Mouse (Mus musculus) kidney, adult 2 months (tissue): ENCODE measurements around the gene Slc2a10. TPM values are rescaled to one million over a fixed set of nuclear protein-coding genes. Genes with fewer than 3 reads are reported as not detected.
"Not testable (repeated sequence)": the region's sequence is repeated elsewhere in the genome, so short reads cannot be mapped to it uniquely, and the experiment has no call there.

Experiments
- DNase-seq: peaks from one replicate; pipeline ENCODE4 v3.0.0; 2021
- H3K27ac ChIP-seq: fragments of 200-500 bp; 2 replicates; pipeline ENCODE4 v1.5.1; 2012; ENCODE audit warnings: low read depth, low read length, control low read depth, inconsistent platforms; ENCODE audit not compliant: insufficient read depth
- H3K27me3 ChIP-seq: fragments of 200-500 bp; replicated peaks from 2 replicates; pipeline ENCODE4 v1.6.1; 2012; ENCODE audit warnings: mild to moderate bottlenecking, moderate library complexity, low read length, inconsistent platforms; ENCODE audit not compliant: control insufficient read depth, insufficient read depth
- H3K36me3 ChIP-seq: fragments of 200-500 bp; 2 replicates; pipeline ENCODE4 v1.6.1; 2012; ENCODE audit warnings: mild to moderate bottlenecking, moderate library complexity, low read length, inconsistent platforms; ENCODE audit not compliant: control insufficient read depth, insufficient read depth
- H3K4me1 ChIP-seq: fragments of 200-500 bp; 2 replicates; pipeline ENCODE4 v1.6.1; 2011; ENCODE audit warnings: low read length; ENCODE audit not compliant: control insufficient read depth, insufficient read depth
- H3K4me3 ChIP-seq: fragments of 200-500 bp; 2 replicates; pipeline ENCODE4 v1.5.1; 2011; ENCODE audit warnings: mild to moderate bottlenecking, low read depth, low read length, control low read depth; ENCODE audit not compliant: insufficient read depth
- CTCF ChIP-seq: fragments of 200-500 bp; conservative IDR thresholded peaks from 2 replicates; pipeline ENCODE4 v1.5.1; 2011; ENCODE audit warnings: low read depth, mild to moderate bottlenecking, control low read depth, low read length, moderate library complexity, mixed read lengths; ENCODE audit not compliant: insufficient read depth, insufficient read length
- POLR2A ChIP-seq: fragments of 200-500 bp; IDR thresholded peaks from one replicate; pipeline ENCODE4 v1.6.1; 2011; ENCODE audit warnings: low read depth, low read length, control low read depth
- WGBS: fragments of 180-500 bp; shearing (Covaris S2); methylation state at CpG from one replicate; pipeline ENCODE4 v1.1.7; 2018; 5-methylcytosine and 5-hydroxymethylcytosine counted together
- polyA plus RNA-seq: library from polyadenylated mRNA; depleted of rRNA; stranded (reverse); fragments of >200 nt; gene quantifications from 2 replicates; pipeline ENCODE4 v1.2.3, GENCODE M21; 2012

Gene Slc2a10
- polyA plus RNA-seq, 1 experiment: 1.5 TPM

DNA sequence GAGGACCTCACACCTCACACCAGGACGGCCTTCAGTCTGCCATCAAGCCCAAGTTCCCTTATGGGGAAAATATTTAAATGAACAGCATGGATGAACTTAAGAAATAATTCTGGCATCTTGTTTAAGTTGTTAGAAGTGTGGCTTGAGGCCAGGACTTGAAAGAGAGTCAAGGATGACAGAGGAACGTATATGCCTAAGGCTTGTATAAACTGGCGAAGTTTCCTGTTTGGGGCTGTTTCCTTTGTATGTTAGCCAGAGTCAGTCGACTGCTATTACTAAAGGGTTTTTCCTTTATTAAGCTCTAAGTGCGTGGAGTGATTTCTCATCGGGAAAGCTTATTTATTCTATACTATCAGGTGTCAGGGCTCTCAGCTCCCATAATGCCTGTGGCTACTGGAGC is 4.8 kb upstream of the Slc2a10 start:
- Histone ChIP-seq H3K27ac (no peak overlapping the region), H3K36me3 (no peaks in the 10 kb centered on the region), H3K4me3 (no peak overlapping the region), H3K4me1 (no peaks in the 10 kb centered on the region), H3K27me3 (no peaks in the 10 kb centered on the region)
- 55% methylated on average over 6 of the region's 6 CpGs for WGBS
- no peak for DNase-seq
- TF ChIP-seq CTCF (no peak), POLR2A (no peak)

DNA sequence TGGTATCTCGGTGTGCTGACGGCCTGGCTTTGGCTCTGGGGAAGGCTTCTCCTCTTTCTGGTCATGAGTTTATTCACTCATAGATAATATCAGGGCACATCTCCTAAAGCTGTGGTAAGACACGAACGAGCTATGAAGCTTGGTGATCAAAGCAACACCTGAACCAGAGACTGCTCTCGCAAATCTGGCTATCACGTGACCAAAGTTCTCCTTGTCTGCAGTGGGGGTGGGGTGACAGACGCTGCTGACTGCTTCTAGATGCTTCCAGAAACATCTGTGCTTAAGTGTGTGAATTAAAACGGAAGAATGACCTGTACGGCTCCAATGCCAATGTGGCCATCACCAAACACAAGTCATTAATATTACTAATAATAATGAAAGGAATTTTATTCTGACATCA is 6.1 kb downstream of the Slc2a10 start:
- H3K4me1 ChIP-seq: no peaks in the 10 kb centered on the region
- no peak for DNase-seq
- H3K4me3 ChIP-seq: no peak overlapping the region
- 36% methylated on average over 9 of the region's 9 CpGs for WGBS
- H3K27me3 ChIP-seq: no peaks in the 10 kb centered on the region
- no peak for TF ChIP-seq POLR2A
- no peak for TF ChIP-seq CTCF
- H3K36me3 ChIP-seq: no peaks in the 10 kb centered on the region
- no peak overlapping the region for H3K27ac ChIP-seq

DNA sequence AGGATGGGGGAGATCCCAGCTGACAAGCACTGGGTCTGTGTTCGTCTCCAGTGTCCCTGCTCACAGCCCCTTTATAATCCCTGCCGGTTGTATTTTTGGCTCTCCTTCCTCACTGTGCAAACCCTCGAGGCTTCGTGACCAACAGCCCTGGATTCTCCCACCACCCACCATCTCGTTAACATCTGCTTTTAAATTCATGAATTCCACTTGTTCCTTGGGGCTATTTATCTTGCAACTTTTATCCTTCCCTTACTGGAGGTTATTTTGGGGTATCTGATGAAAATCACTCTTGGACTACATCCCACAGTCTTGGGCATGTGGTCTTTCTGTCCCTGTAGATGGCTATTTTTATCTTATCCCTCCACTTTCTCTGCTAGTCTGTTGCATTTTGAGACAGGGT is 6.9 kb downstream of the Slc2a10 start:
- Histone ChIP-seq H3K4me1 (no peaks in the 10 kb centered on the region), H3K27me3 (no peaks in the 10 kb centered on the region), H3K27ac (no peak overlapping the region), H3K4me3 (no peak overlapping the region), H3K36me3 (no peaks in the 10 kb centered on the region)
- 36% methylated on average over 5 of the region's 5 CpGs for WGBS
- DNase-seq: no peak
- TF ChIP-seq CTCF: no peak
- TF ChIP-seq POLR2A: no peak

DNA sequence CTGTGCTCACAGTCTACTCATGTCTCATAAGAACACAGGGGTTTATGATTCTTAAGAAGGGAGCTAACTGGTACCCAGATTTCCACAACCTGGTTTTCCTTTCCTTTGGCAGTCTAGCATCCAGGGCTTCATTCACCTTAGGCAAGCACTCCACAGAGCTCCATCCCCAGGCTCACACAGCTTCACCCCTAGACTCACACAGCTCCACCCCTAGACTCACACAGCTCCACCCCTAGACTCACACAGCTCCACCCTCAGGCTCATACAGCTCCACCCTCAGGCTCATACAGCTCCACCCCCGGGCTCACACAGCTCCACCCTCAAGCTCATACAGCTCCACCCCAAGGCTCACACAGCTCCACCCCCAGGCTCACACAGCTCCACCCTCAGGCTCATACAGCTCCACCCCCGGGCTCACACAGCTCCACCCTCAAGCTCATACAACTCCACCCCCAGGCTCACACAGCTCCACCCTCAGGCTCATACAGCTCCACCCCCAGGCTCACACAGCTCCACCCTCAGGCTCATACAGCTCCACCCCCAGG is 7.4 kb downstream of the Slc2a10 start:
- not testable (repeated sequence) for DNase-seq, H3K27me3 ChIP-seq, H3K36me3 ChIP-seq, H3K4me1 ChIP-seq, H3K4me3 ChIP-seq, H3K27ac ChIP-seq
- WGBS: 76% methylated on average over 2 of the region's 2 CpGs

DNA sequence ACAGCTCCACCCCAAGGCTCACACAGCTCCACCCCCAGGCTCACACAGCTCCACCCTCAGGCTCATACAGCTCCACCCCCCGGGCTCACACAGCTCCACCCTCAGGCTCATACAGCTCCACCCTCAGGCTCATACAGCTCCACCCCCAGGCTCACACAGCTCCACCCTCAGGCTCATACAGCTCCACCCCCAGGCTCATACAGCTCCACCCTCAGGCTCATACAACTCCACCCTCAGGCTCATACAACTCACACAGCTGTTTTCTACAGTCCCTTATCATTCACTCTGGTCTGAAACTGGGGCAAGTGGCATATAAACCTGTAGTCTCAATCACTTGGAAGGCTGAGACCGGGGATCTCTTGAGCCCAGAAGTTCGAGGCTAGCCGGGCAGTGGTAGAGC is 7.9 kb downstream of the Slc2a10 start:
- 80% methylated on average over 4 of the region's 4 CpGs for WGBS

DNA sequence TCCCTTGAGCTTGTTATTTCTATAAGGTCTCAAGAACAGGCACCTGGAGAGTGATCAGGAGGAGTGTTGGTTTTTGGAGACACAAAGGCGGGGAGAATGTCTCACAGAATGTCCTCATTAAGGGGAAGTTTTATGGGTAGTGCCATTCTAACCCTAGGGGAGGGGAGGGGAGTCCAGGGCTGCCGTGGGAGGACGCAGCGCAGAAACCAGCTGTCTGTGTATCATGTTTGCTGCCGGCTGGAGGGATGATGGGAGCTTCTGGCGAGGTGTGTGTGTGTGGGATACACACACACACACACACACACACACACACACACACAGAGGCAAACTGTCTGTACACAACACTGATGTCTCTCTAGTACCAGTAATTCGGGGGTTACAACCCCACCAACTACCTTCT is 8.8 kb downstream of the Slc2a10 start:
- WGBS: 41% methylated on average over 7 of the region's 7 CpGs
- Histone ChIP-seq H3K4me3 (no peak overlapping the region), H3K36me3 (no peaks in the 10 kb centered on the region), H3K27me3 (no peaks in the 10 kb centered on the region), H3K4me1 (no peaks in the 10 kb centered on the region), H3K27ac (no peak overlapping the region)
- no peak for DNase-seq
- TF ChIP-seq CTCF (no peak), POLR2A (no peak)

More for the DNA sequence above, 7.9 kb downstream of the Slc2a10 start:
- DNase-seq, H3K27ac ChIP-seq, H3K27me3 ChIP-seq, H3K4me1 ChIP-seq, H3K4me3 ChIP-seq, H3K36me3 ChIP-seq: not testable (repeated sequence)

DNA sequence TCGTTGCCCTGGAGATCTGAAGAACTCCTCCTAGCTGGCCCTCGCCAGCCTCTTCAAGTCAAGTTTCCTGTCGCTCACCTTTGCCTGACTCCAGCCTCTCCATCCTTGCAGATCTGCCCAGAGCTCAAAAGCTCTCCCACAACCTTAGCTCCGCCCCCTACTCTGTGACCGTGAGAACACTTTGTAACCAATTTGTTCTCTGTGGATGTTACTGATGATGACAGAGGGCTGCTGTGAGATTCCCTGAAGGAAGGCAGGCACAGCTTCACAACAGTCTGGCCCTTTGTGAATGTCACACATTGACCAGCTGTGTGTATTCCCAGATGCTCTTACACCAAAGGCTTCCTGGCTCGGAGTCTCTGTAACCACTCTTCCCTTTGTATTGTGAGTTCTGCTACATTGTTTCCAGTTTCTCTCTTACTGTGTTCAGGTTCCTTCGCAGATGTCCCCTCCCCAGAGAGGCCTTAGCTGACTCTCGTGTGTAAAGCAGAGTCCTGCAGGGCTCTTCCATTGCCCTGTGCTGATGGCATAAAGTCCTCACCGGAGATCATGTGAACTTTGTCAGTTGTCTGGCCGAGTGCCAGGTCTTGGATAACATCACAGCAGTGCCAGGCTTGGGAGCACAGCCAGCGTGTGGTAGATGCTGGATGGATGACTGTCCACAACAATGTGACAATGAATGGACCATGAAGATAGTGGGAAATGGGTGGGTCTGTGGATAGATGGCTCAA is 9.4 kb downstream of the Slc2a10 start:
- peak; percentile 76 for DNase-seq

DNA sequence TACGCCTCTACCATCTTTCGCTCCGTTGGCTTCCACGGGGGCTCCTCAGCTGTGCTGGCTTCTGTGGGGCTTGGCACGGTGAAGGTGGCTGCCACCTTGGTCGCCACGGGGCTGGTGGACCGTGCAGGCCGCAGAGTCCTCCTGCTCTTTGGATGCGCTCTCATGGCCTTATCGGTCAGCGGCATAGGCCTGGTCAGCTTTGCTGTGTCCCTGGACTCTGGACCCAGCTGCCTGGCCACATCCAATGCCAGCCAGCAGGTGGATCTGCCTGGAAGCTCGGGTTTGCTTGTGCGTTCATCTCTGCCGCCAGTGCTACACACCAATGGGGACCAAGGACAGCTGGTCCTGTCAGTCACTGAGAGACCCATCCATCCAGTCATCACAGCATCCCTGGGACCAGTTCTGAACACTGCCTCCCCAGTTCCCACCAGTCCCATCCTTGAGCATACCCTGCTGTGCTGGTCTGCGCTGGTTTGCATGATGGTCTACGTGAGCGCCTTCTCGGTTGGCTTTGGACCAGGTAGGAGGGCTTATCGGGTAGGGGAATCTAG is 11.7 kb downstream of the Slc2a10 start:
- Histone ChIP-seq H3K4me3 (no peak overlapping the region), H3K27me3 (no peaks in the 10 kb centered on the region), H3K36me3 (no peaks in the 10 kb centered on the region), H3K4me1 (no peaks in the 10 kb centered on the region), H3K27ac (no peak overlapping the region)
- TF ChIP-seq CTCF (no peak), POLR2A (no peak)
- 81% methylated on average over 20 of the region's 20 CpGs for WGBS
- DNase-seq: no peak

More for the DNA sequence above, 9.4 kb downstream of the Slc2a10 start:
- Histone ChIP-seq H3K27me3 (no peaks in the 10 kb centered on the region), H3K36me3 (no peaks in the 10 kb centered on the region), H3K4me1 (no peaks in the 10 kb centered on the region), H3K27ac (no peak overlapping the region), H3K4me3 (no peak overlapping the region)
- TF ChIP-seq POLR2A (no peak), CTCF (no peak)
- WGBS: 24% methylated on average over 11 of the region's 11 CpGs
